Mouse (Mus musculus) limb, embryonic 14.5 days (tissue): ENCODE measurements around the gene Btbd3. TPM values are rescaled to one million over a fixed set of nuclear protein-coding genes. Genes with fewer than 3 reads are reported as not detected.

Experiments
- ATAC-seq: fragments of 200-750 bp; cut with Nextera tagmentation; 2 replicates; pipeline ENCODE4 v1.8.0; 2017; ENCODE audit warnings: low read depth, moderate number of reproducible peaks, moderate TSS enrichment; ENCODE audit not compliant: low FRiP score
- DNase-seq: peaks from one replicate; pipeline ENCODE4 v3.0.0-alpha.2; 2015; ENCODE audit warnings: low spot score
- H3K27ac ChIP-seq: fragments of 300-500 bp; sonication (generic); replicated peaks from 2 replicates; pipeline ENCODE4 v1.5.1; 2014; ENCODE audit warnings: low read depth, mild to moderate bottlenecking, low read length, moderate library complexity, mixed read lengths
- H3K27me3 ChIP-seq: fragments of 300-500 bp; sonication (generic); 2 replicates; pipeline ENCODE4 v1.6.1; 2014; ENCODE audit warnings: low read length, mixed read lengths; ENCODE audit not compliant: control insufficient read depth, insufficient read depth
- H3K36me3 ChIP-seq: fragments of 300-500 bp; sonication (generic); 2 replicates; pipeline ENCODE4 v1.6.1; 2014; ENCODE audit warnings: mild to moderate bottlenecking, low read length, moderate library complexity, mixed read lengths; ENCODE audit not compliant: control insufficient read depth, insufficient read depth
- H3K4me1 ChIP-seq: fragments of 300-500 bp; sonication (generic); 2 replicates; pipeline ENCODE4 v1.6.1; 2014; ENCODE audit warnings: antibody characterized with exemption, low read length, mixed read lengths; ENCODE audit not compliant: control insufficient read depth, insufficient read depth
- H3K4me2 ChIP-seq: fragments of 300-500 bp; sonication (generic); replicated peaks from 2 replicates; pipeline ENCODE4 v1.6.1; 2014; ENCODE audit warnings: low read depth, mild to moderate bottlenecking, low read length, moderate library complexity; ENCODE audit not compliant: severe bottlenecking
- H3K4me3 ChIP-seq: fragments of 300-500 bp; sonication (generic); replicated peaks from 2 replicates; pipeline ENCODE4 v1.5.1; 2014; ENCODE audit warnings: low read length
- H3K9ac ChIP-seq: fragments of 300-500 bp; sonication (generic); 2 replicates; pipeline ENCODE4 v1.6.1; 2014; ENCODE audit warnings: mild to moderate bottlenecking, low read depth, low read length, moderate library complexity; ENCODE audit not compliant: severe bottlenecking
- H3K9me3 ChIP-seq: fragments of 300-500 bp; sonication (generic); 2 replicates; pipeline ENCODE4 v1.6.1; 2016; ENCODE audit warnings: low read length; ENCODE audit not compliant: control insufficient read depth
- POLR2A ChIP-seq: fragments of 200-500 bp; IDR thresholded peaks from 2 replicates; pipeline ENCODE4 v1.8.0; 2012; ENCODE audit warnings: inconsistent platforms, mild to moderate bottlenecking, moderate library complexity, borderline replicate concordance; ENCODE audit not compliant: insufficient read depth, insufficient read length; ENCODE audit errors: extremely low read depth
- WGBS: fragments of 180-500 bp; shearing (Covaris S2); extraction: QIAGEN DNeasy Blood & Tissue Kit; methylation state at CpG from one replicate; pipeline ENCODE4 v1.1.7; 2014; 5-methylcytosine and 5-hydroxymethylcytosine counted together
- polyA plus RNA-seq, 2 experiments: library from polyadenylated mRNA; depleted of rRNA in 1 of 2; stranded (reverse) in 1 of 2; unstranded in 1 of 2; fragments of >200 nt; fragmentation: Nextera tagmentation in 1 of 2; extraction: Ambion mirVana in 1 of 2; gene quantifications; 2 replicates each; pipeline versions ENCODE4 v1.2.1 to v1.2.3; 2012 to 2014

The Btbd3 gene
- polyA plus RNA-seq, 2 experiments = 33.8 to 39.0 TPM

GRCm38 (mm10) chr2:138279641-138280040 is 23.3 kb downstream of the Btbd3 start:
- Histone ChIP-seq H3K27me3 (no peaks in the 10 kb centered on the region), H3K4me1 (peaks cover 24% of the 10 kb centered on the region), H3K36me3 (peaks cover 18% of the 10 kb centered on the region), H3K9ac (peak overlapping the region; percentile 53), H3K27ac (peak overlapping the region; percentile 75), H3K4me3 (peak overlapping the region; percentile 35), H3K9me3 (no peaks in the 10 kb centered on the region), H3K4me2 (peak overlapping the region; percentile 46)
- peak; percentile 41; the same call in 1 of the 2 replicates for ATAC-seq
- DNase-seq = peak; percentile 57
- no peak for TF ChIP-seq POLR2A
- WGBS = 20% methylated on average over 11 of the region's 11 CpGs

DNA sequence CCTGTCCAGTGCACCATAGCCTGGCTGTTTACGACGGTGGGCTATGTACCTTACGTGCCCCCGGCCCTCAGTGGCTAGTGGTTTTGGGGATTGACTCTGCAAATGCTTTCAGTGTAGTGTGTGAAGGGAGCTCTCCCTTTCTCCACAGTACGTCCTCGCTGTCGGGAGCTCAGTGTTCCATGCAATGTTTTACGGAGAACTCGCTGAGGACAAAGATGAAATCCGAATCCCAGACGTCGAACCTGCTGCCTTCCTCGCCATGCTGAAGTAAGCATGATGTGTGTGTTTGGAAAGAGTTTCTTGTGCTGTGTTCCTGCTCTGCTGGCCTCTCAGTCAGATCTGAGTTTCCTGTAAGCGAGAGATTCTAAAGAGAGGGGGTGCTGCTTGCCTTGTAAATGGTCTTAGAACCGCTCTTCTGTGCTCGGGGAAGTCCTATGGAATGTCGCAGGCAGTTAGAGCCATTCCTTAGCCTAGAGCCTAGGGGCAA is 23.9 kb downstream of the Btbd3 start:
- no peak for TF ChIP-seq POLR2A
- WGBS = 30% methylated on average over 17 of the region's 17 CpGs
- Histone ChIP-seq H3K9me3 (no peaks in the 10 kb centered on the region), H3K27ac (peak overlapping the region; percentile 75), H3K4me2 (peak overlapping the region; percentile 46), H3K36me3 (peaks cover 22% of the 10 kb centered on the region), H3K4me3 (peak overlapping the region; percentile 35), H3K9ac (peak overlapping the region; percentile 53), H3K4me1 (peaks cover 23% of the 10 kb centered on the region), H3K27me3 (no peaks in the 10 kb centered on the region)
- DNase-seq = peak; percentile 46
- ATAC-seq = peak; percentile 47

GRCm38 (mm10) chr2:138281550-138282201 is 25.3 kb downstream of the Btbd3 start:
- Histone ChIP-seq H3K9me3 (no peaks in the 10 kb centered on the region), H3K27ac (no peak overlapping the region), H3K27me3 (no peaks in the 10 kb centered on the region), H3K4me1 (peaks cover 23% of the 10 kb centered on the region), H3K36me3 (peaks cover 32% of the 10 kb centered on the region), H3K4me3 (no peak overlapping the region), H3K4me2 (peak overlapping the region; percentile 28; the same call in 1 of the 2 replicates), H3K9ac (no peak overlapping the region)
- no peak for DNase-seq
- WGBS = 80% methylated on average over 10 of the region's 10 CpGs
- no peak for TF ChIP-seq POLR2A
- ATAC-seq = no peak

DNA sequence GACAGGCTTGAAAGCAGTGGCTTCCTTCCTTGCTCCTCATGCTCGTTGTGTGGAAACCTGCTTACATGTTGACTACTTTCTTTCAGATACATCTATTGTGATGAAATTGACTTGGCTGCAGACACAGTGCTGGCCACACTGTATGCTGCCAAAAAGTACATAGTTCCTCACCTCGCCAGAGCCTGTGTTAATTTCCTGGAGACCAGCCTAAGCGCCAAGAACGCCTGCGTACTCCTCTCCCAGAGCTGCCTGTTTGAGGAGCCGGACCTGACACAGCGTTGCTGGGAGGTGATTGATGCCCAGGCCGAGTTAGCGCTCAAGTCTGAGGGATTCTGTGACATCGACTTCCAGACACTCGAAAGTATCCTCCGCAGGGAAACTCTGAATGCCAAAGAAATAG is 27.0 kb downstream of the Btbd3 start:
- TF ChIP-seq POLR2A = no peak
- H3K27me3 ChIP-seq = no peaks in the 10 kb centered on the region
- WGBS = 87% methylated on average over 12 of the region's 12 CpGs

DNA sequence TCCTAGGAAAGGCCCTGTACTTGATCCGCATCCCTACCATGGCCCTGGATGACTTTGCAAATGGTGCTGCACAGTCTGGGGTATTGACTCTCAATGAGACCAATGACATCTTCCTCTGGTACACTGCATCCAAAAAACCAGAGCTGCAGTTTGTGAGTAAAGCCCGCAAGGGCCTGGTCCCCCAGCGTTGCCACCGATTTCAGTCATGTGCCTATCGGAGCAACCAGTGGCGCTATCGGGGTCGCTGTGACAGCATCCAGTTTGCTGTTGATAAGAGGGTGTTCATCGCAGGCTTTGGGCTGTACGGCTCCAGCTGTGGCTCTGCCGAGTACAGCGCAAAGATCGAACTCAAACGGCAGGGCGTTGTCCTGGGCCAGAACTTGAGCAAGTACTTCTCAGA is 27.5 kb downstream of the Btbd3 start:
- Histone ChIP-seq H3K36me3 (peaks cover 33% of the 10 kb centered on the region), H3K9me3 (no peaks in the 10 kb centered on the region), H3K4me3 (no peak overlapping the region), H3K27me3 (no peaks in the 10 kb centered on the region), H3K9ac (no peak overlapping the region), H3K4me1 (peaks cover 12% of the 10 kb centered on the region), H3K27ac (no peak overlapping the region), H3K4me2 (no peak overlapping the region)
- TF ChIP-seq POLR2A = no peak
- WGBS = 99% methylated on average over 14 of the region's 15 CpGs
- DNase-seq (no peak), ATAC-seq (no peak)

More for the DNA sequence above, 27.0 kb downstream of the Btbd3 start:
- DNase-seq (no peak), ATAC-seq (no peak)
- no peak overlapping the region for H3K4me2 ChIP-seq
- H3K27ac ChIP-seq = no peak overlapping the region
- peaks cover 33% of the 10 kb centered on the region for H3K36me3 ChIP-seq
- no peak overlapping the region for H3K9ac ChIP-seq
- no peaks in the 10 kb centered on the region for H3K9me3 ChIP-seq
- no peak overlapping the region for H3K4me3 ChIP-seq
- H3K4me1 ChIP-seq = peaks cover 12% of the 10 kb centered on the region
